Mouse (Mus musculus): ENCODE results near the gene Smg6.

Smg6 gene

GRCm38 (mm10) chr11:75192336-75193214, 267.0 kb downstream of the Smg6 start:
- DNase-seq (ENCODE audit: low spot score) = peak; percentile 82

DNA sequence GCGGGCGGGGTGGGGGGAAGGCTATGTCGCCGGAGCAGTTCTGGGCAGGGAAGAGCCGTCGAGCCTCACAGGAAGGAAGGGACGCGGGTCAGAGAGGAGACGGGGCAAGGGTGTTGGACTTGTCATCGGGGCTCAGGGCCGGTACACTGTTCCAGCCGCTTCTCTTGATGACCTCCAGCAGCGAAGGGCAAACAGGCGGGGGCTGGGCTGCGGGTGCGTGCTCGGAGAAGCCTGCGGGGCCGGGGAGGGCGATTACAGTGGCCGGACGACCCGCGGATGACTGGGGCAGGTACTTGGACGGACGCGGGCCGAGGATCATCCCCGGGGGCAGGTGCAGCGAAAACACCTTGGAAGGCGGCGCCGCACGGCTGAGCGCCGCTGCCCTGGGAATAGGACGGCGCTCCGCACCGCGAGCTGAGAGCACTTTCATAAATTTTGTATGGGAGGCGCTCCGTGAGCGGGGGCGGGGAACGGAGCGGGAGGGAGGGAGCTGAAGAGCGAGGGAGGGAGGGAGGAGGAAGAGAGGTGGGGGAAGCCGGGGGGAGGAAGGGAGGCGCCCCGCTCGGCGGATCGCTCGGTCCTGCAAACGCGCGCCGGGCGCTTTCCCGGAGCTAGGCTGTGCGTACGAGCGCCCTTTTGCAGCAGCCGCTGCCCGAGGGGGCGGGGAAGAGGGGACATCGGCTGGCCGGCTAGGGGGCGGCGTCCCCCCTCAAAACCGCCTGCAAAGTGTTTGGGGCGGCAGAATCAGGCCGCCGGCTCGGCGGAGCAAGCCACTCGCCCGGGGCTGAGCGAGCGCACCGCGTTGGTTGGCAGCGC, 267.8 kb downstream of the Smg6 start, which contains the start of gene Rtn4rl1:
Rtn4rl1 (plus strand) TSS at position 528 of the 816 bp plus-strand sequence.
- DNase-seq (ENCODE audit: low spot score) = peak; percentile 39

DNA sequence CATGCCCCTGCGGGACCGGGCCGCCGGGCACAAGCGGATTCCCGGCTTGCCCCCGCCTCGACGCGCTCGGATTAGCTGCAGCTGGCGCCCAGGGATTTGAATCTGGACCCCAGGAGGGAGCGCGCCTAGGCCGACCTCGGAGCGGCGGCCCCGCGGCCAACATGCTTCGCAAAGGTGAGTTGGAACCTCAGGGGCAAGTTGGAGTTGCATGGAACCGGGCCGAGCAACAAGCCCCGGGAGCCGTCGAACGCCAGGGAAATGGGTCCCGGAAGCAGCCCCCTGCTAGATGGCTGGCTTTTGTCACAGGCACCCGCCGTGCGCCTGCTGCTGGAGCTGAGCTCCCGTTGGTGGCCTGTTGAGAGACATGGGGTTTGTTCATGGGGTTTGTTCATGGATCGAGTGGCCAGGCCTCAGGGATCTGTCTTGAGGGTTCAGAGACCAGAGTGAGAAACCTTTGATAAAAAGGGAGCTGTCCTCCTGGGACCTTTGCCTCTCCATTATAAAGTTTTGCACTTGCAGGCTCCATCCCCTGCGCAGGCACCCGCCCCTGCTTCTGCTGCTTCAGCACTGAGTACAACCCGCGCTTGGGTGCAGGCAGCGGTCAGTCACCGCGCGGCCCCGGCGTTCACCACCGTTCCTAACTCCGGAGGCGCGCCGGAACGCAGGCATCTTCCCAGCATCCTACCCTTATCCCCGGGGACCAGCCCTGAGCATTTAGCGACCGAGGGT, 268.7 kb downstream of the Smg6 start:
- DNase-seq (ENCODE audit: low spot score) = peak; percentile 51

- DNase-seq (ENCODE audit: low spot score) = peak; percentile 87
Measured at GRCm38 (mm10) chr11:75194850-75195461, 269.3 kb downstream of the Smg6 start.

DNA sequence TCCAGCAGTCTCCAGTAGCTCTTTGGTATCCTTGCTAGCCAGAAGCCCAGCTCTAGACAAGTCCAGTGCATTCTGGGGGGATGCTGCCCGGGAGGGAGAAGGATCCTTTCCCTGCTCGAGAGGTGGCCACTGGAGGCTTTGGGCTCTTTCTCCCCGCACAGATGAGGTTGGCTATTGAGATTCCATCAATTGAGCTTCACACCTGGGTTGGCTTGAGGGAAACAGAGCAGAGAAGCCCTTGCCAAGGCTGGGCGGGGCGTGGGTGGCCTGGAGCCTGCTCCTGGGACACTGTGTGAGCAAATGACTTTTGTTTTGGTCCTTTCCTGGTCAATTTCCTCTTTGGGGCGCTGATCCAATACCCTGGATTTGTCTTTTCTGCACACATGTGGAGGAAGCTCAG, 270.5 kb downstream of the Smg6 start:
- DNase-seq (ENCODE audit: low spot score) = no peak

- DNase-seq (ENCODE audit: low spot score) = no peak
Measured at GRCm38 (mm10) chr11:75197956-75198355, 272.3 kb downstream of the Smg6 start.

DNA sequence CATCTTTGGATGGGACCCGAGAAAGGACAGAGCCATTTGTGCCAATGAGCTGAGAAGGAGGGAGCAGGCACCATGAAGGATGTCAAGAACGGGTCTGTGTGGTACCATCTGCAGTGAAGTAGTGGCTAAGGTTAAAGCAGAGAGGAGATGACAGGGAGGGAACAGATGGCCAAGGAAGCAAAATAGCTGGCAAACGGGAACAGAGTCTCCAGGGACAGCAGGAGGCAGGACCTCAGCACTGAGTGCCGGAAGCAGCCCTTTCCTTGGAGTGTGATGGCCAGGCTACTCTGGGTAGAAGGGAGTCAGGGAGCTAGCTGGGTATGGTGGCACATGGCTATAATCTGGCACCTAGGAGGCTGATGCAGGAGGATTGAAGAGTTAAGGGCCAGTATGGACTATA, 273.2 kb downstream of the Smg6 start:
- no peak for DNase-seq (ENCODE audit: low spot score)

DNA sequence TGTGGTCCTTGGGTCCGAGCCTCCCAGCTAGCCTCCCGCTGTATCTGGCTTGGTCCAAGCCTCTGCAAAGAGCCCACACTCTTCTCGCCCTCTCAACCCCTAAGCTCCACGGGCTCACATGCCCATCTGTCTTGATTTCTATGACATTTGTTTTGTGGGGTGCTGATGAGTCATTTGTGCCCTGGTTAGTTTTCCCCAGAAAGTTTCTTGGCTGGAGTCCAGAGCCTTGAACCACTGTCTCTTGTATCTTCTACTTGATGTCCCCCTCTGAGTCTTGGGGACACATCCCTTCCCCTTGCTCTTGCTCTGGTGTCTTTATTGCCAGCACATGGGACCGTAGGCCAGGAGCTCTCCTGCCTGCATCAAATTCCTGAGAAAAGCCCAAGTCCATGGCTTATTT, 274.3 kb downstream of the Smg6 start:
- DNase-seq (ENCODE audit: low spot score) = no peak

GRCm38 (mm10) chr11:75200935-75201334, 275.3 kb downstream of the Smg6 start:
- DNase-seq (ENCODE audit: low spot score) = no peak

GRCm38 (mm10) chr11:75201721-75202120, 276.1 kb downstream of the Smg6 start:
- DNase-seq (ENCODE audit: low spot score) = no peak

DNA sequence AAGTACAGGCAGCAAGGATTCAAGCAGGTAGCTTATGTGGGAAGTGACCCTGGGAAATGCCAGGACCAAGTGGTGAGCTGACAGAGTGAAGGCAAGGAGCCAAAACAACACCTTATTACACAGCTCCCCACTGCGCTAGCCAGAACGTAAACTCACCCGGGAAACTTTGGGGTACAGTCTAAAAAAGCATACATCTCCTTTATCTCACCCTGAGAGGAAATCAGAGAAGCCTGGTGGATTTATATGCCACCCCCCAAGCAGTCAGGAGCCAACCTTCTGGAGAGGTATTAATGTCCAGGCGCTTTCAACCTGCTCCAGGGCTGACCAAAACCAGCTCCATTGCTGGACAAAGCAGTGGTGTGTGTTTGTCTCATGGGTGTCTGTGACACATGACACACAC, 278.3 kb downstream of the Smg6 start:
- no peak for DNase-seq (ENCODE audit: low spot score)

DNA sequence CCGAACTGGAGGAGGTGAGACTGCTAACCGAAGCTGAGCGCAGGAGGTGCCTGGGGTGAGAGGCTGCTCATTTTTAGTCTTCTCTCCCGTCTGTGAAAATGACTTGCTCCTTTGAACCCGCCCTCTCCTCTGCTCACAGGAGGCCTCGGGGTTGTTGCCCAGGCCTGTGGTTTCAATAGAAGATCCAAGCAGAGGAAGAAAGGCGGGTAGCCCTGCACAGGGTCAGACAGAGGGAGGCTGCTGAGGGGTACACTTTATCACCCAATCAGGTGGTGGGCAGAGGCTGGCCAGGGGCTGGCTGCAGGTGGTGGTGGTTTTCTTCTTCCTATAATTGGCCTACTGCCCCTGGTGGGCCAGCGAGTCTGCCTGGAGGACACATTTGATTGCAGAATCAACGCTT, 278.8 kb downstream of the Smg6 start:
- DNase-seq (ENCODE audit: low spot score) = no peak

- no peak for DNase-seq (ENCODE audit: low spot score)
Measured at GRCm38 (mm10) chr11:75206347-75206746, 280.7 kb downstream of the Smg6 start.

GRCm38 (mm10) chr11:75209363-75209762, 283.7 kb downstream of the Smg6 start:
- DNase-seq (ENCODE audit: low spot score) = no peak

- DNase-seq (ENCODE audit: low spot score) = no peak
Measured at GRCm38 (mm10) chr11:75210093-75210492, 284.5 kb downstream of the Smg6 start.

- DNase-seq (ENCODE audit: low spot score) = no peak
Measured at GRCm38 (mm10) chr11:75210755-75211154, 285.1 kb downstream of the Smg6 start.

GRCm38 (mm10) chr11:75212031-75212667, 286.5 kb downstream of the Smg6 start:
- DNase-seq (ENCODE audit: low spot score) = no peak

DNA sequence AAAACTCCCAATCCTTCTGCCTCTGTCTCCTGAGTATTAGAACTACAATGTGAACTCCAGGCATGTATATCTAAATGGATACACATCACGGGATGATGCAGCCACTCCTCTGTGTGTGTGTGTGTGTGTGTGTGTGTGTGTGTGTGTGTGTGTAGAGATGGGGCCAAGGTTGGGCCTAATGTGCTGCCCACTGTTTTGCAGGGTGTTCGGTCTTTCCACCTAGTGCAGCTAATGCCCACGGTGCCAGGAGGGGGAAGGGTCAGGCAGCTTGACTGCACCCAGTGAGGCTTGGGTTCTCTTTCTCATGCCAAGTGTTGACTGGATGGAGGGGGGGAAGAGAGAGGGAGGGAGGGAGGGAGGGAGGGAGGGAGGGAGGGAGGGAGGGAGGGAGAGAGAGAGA, 287.3 kb downstream of the Smg6 start:
- DNase-seq (ENCODE audit: low spot score) = no peak

DNA sequence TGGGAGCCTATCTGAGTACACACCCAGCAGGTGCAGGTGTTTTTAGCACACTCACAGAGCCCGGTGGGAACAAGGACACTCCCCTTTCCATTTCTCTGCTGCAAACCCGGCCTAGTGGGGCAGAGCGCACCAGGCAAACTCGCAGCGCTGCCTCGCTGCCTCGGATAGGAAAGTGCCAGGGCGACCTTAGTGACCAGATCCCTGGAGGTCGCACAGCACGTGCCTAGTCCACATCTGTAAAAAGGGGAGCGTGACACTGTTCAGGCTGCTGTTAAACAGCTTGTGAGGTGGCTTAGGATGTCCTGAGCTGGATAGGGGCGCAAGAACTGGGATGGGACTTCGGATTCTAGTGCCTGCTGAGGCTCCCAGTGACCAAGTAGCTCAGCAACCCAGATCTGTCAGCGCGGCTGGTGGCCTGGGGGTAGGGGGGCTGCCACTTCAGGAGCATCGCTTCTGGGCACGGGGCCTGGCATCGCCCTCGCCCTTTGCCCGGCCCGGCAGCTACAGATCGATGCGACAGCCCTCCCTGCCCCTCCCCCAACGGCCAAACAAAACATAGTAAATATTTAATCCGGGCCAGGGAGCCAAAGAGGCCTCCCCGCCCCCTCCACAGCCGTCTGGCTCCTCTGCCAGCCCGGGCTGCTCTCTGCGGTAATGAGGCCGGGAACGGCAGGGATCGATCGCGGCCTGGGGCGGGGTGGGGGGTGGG, 287.9 kb downstream of the Smg6 start:
- peak; percentile 29 for DNase-seq (ENCODE audit: low spot score)
